Mouse (Mus musculus) CD4-positive, CD25-positive, alpha-beta regulatory T cell, adult 4 months (primary cell): Measurements from ENCODE around the gene Fbxl2. TPM values are rescaled to one million over a fixed set of nuclear protein-coding genes. Genes with fewer than 3 reads are reported as not detected.

Source experiments
- ATAC-seq: one replicate; pipeline ENCODE4 v1.8.0; 2017
- polyA plus RNA-seq, 2 experiments: library from polyadenylated mRNA; unstranded; fragments of 100-300 nt; shearing (Covaris generic); gene quantifications; one replicate each; pipeline ENCODE4 v1.2.1; 2017

Fbxl2 gene
- polyA plus RNA-seq, 2 experiments from 2014 or later: 0.68 to 1.9 TPM

GRCm38 (mm10) chr9:113970041-113970440 is 76.0 kb downstream of the Fbxl2 start:
- no peak for ATAC-seq

DNA sequence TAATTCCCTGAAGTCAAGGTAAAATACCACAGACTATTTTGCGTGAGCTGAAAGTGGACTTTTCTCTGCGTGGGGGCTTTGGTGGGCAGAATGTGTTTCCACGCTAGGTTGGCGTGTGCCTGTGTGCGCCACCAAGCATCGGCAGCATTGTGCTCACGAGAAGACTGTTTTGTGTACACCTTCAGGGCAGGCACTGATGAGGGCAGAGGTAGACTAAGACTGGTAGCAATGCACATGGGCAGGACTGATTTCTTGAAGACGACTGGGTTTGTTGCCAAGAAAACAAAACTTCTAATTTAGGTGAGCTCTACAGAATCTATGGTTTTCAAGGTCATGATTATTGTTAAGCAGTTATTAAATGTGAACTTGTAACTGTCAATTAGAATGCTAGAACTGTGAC is 76.6 kb downstream of the Fbxl2 start:
- ATAC-seq: no peak

DNA sequence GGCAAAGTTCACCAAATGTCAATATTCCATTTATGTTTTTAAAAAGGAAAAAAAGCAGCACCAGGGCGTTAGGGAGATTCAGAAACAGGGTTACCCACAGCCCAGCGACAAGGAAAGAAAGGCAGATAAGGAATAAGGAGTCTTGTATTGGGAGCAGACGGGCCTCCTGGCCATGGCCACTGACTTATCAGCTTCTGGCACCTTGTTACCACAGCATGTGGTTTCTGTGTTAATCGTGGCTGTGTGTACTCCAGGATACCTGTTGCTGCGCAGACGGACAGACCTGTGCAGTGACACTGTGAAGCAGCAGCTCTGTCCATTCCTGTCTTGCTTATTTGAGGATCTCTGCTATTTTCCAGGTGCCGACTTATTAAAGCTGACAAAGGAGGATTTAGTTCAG is 77.0 kb downstream of the Fbxl2 start:
- no peak for ATAC-seq

DNA sequence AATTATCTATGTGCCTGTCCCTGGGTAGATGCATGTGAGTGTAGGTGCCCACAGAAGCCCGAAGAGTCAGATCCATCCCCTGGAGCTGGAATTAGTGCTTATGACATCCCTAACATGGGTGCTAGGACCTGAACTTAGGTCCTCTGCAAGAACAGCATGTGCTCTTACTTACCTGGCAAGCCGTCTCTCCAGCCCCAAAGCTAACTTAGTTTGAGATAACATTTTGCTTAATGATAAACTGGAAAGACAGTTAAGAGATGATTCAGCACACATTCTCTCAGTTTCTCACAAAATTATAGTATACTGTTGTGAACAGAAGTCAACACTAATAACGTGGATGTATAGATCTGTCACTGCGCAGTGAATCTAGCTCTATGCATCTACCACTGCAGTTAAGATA is 79.2 kb downstream of the Fbxl2 start:
- ATAC-seq: no peak

GRCm38 (mm10) chr9:113964415-113964814 is 81.6 kb downstream of the Fbxl2 start:
- ATAC-seq: no peak

DNA sequence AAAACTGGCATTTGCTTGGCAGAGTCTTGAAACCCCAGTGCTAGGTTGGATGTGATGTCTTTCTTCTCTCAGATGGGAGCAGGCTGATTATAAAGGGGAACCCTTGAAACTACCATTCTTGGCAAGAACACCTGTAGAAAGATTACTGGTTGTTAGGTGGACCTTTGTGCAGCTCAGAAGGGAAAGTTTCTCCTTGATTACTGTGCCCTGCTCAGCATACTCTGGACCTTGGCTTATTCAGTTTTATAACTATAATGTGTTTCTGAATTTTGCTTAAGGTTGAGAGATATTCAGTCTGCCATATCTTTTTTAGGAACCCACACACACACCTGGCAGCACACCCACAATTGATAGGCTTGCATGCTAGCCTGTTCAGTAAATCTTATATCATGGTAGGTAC is 82.3 kb downstream of the Fbxl2 start:
- ATAC-seq: no peak

GRCm38 (mm10) chr9:113957777-113958176 is 88.2 kb downstream of the Fbxl2 start:
- no peak for ATAC-seq

GRCm38 (mm10) chr9:113947216-113947615 is 98.8 kb downstream of the Fbxl2 start:
- ATAC-seq: no peak

- no peak for ATAC-seq
Observed at GRCm38 (mm10) chr9:113943372-113943771, 102.6 kb downstream of the Fbxl2 start.

GRCm38 (mm10) chr9:113941103-113941805 is 104.7 kb downstream of the Fbxl2 start:
- no peak for ATAC-seq

GRCm38 (mm10) chr9:113939063-113939850 is 106.7 kb downstream of the Fbxl2 start:
- ATAC-seq: no peak

DNA sequence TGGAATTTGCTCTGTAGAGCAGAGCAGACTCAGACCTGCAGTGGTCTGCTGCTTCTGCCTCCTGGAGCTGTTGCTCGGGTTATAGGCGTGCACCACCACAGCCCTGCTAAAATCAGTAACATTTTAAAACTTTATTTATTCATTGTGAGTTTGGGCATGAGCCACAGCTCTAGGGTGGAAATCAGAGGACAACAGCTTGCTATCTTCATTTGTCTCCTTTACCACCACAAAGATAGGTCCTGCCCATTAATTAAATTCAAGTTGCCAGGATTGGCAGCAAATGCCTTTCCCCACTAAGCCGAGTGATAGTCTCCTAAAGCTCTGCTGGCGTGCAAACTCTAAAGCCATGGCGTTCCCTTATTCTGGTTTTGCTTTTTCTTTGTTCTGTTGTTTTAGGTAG is 110.4 kb downstream of the Fbxl2 start:
- no peak for ATAC-seq

DNA sequence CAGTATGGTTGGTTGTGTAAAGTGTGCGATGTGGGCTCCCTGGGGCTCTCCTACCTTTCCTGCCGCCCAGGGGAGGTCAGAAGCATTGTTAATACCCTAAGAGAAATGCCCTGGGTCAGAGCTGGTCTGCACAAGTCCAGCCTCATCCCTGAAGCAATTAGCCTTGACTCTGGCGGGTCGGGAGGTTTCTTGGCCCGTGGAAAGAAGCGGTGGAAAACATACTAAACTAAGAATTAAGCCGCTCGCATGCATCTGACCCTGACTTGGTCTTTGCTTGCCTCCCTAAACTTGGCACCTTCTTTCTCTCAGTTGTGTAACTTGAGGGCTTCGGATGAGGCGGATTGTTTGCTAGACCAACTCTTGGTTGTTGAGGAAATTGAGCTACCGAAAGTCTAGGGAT is 113.5 kb downstream of the Fbxl2 start:
- no peak for ATAC-seq

- ATAC-seq: no peak
Observed at GRCm38 (mm10) chr9:113932100-113932470, 113.9 kb downstream of the Fbxl2 start.

DNA sequence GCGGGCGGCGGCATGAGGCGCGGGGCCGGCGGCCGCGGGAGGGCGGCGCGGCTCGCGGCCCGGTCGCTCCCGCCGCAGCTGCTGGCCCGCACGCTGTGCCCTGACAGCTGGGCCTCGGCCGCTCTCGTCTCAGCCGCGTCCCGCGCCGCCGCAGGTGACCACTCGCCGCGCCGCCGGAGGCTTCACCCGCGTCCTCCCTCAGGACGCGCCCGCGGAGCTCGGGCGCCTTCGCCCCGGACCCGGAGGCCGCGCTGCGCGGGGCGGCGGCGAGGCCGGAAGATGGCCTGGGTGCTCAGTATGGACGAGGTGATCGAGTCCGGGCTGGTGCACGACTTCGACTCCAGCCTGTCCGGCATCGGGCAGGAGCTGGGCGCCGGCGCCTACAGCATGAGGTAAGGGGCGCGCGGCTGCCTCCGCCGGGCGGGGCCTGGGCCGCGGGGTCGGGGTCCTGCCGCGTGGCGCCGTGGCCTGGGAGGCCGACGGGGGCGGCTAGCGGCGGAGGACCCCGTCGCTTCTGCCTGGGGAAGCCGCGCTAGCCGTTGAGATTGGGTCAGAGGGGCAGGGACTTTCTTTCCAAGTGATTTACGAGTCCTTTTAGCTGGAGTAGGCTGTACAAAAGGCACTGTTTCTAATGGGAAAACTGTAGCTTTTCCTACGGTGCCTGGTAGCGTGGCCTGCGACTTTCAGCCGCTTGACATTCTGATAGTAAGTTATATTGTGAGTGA is 114.5 kb downstream of the Fbxl2 start:
- no peak for ATAC-seq

DNA sequence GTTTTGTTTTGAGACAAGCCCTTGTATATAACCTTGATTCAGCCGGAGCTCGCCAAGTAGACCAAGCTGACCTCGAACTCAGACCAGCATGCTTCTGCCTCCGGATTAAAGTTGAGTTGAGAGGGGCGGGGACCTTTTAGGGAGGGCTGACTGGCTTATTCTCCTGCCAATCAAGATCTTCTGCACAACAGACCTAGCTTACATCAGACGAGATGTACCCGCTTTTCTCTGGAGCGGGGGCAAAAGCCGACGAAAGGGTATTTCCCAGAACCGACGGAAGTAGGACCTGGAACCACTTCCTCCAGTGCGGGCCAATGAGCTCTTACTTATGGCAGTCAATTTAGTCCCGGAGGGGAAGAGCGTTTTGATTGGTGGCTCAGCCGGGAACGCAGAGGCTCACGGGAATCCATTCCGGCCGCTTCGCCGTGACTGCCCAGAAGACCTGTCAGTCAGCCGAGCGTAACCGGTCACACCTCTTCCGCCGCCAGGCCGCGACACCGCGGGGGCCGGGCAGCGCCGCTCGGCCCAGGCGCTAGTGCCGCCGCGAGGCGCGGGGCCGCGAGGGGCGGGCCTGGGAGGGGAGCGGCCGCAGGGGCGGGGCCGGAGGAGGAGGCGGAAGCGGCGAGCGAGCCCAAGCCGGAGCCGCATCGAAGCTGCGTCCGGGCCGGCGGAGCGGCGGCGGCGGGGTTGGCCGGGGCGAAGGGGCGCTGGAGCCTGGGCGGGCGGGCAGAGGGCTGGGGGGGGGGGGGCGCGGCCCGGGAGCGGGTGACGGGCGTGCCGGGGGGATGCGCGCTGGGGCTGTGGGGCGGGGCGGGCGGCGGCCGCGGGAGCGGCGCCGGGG is 115.2 kb downstream of the Fbxl2 start, which contains the start of gene Ubp1:
Gene Ubp1 (plus strand): TSS at position 401 of the 841 bp plus-strand sequence.
- peak; percentile 95 for ATAC-seq

GRCm38 (mm10) chr9:113929676-113930075 is 116.3 kb downstream of the Fbxl2 start:
- no peak for ATAC-seq

GRCm38 (mm10) chr9:113928591-113928990 is 117.4 kb downstream of the Fbxl2 start:
- no peak for ATAC-seq

DNA sequence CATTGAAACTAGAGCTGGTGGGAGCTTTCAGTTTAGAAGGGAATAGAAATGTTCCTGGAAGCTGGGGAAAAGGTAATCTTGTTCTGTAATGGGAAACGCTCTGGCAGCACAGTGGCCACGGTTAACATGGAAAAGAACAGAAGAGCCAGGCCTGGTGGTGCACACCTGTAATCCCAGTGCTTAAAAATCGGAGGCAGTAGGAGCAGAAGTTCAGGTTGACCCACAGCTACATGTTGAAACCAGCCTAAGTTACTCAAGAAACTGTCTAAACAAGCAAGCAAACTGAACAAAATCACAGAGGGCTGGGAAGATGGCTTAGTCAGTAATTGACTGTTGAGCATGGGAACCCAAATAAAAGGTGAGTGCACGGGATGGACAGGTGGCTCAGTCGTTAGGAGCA is 121.1 kb downstream of the Fbxl2 start:
- no peak for ATAC-seq

GRCm38 (mm10) chr9:113922677-113923076 is 123.3 kb downstream of the Fbxl2 start:
- no peak for ATAC-seq

GRCm38 (mm10) chr9:113915789-113916188 is 130.2 kb downstream of the Fbxl2 start:
- no peak for ATAC-seq
